Mouse (Mus musculus) urinary bladder, postnatal 36 days (tissue): Measurements from ENCODE around the gene A3galt2.
A peak's percentile ranks its signal among the peaks of the same experiment; 100 is the strongest.

Source experiments
- DNase-seq, 2 experiments: peaks; one replicate each; pipeline ENCODE4 v3.0.0; 2022; ENCODE audit warnings: low spot score in 2 of 2, mixed read lengths in 1 of 2

Gene A3galt2

GRCm38 (mm10) chr4:128796788-128797187 lies 41.6 kb downstream of the A3galt2 start:
- no peak for DNase-seq

- no peak for DNase-seq
Measured at GRCm38 (mm10) chr4:128801675-128802465, 46.7 kb downstream of the A3galt2 start.

GRCm38 (mm10) chr4:128803569-128803968 lies 48.4 kb downstream of the A3galt2 start:
- no peak for DNase-seq

GRCm38 (mm10) chr4:128804426-128805149 lies 49.4 kb downstream of the A3galt2 start:
- DNase-seq: no peak

- peak; percentile 46 to 57 for DNase-seq
Measured at GRCm38 (mm10) chr4:128805150-128806042, 50.2 kb downstream of the A3galt2 start.

GRCm38 (mm10) chr4:128806043-128806826 lies 51.1 kb downstream of the A3galt2 start, which contains the start of gene Zfp362:
Gene Zfp362 (minus strand): TSS chr4:128806045.
- DNase-seq: peak in 1 of 2 experiments; percentile 49

- DNase-seq: peak; percentile 63 to 73
Measured at GRCm38 (mm10) chr4:128806827-128807179, 51.6 kb downstream of the A3galt2 start.

- peak; percentile 69 to 80 for DNase-seq
Measured at GRCm38 (mm10) chr4:128811382-128812056, 56.4 kb downstream of the A3galt2 start.

GRCm38 (mm10) chr4:128817011-128817410 lies 61.8 kb downstream of the A3galt2 start:
- DNase-seq: no peak
